Mouse (Mus musculus) liver (tissue): Measurements from ENCODE around the gene Rbks.

Source experiments
- DNase-seq: peaks from one replicate; pipeline ENCODE4 v3.0.0-alpha.2; 2020; ENCODE audit warnings: mixed read lengths

The Rbks gene

DNA sequence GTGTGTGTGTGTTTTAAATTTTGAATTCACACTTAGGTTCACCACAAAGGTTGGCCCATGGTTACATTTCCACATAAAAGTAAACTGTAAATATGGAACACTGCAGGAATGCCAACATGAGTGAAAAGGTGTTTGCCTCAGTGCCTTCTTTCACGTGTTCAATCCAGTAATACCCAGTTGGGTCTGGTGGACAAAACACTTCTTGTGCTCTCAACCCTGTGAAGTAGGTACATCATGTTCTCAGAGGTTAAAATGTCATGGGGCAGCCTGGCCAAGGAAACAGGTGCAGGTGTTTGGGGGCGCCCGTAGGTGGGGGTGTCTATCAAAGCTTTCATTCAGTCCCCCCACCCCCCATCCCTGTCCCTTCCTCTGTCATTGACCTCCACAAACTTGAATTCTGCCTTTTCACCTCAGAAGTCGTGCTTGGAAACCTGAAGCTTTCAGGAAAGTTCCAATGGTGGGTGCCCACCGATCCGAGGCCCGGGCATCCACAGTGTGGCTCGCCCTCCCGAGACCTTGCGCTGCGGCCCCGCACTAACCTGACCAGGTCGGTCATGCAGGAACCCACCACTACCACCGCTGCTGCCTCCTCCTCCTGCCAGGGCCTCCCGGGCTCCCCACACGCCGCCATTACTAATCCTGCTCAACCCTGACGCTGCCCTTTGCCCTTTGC, at the start of gene Rbks:
Rbks (minus strand) TSS at position 657 of the 673 bp plus-strand sequence.
- no peak for DNase-seq

DNA sequence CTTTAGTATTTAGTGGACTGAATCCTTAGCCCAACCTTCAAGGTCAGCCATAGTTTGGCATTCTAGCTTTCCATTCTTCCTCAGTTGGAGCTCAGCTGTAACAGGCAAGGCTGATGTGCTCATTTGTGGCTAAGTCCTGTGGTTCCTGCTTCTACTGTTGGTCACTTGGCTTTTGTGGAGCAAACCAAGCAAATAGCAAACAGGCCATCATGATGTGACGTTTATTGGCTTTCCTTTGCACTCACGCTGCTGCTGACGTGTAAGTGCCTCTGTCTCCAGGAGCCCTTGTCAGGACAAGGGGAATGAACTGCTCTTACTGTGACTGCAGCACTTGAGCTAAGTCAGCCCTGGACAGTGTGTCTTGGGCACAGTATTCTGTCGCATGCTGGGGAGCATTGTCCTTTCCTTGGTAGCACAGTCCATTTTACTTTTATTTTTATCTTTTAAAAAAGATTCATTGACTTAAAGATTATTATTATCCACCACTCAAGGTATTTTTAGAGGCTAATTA, 45.1 kb upstream of the Rbks start:
- no peak for DNase-seq

DNA sequence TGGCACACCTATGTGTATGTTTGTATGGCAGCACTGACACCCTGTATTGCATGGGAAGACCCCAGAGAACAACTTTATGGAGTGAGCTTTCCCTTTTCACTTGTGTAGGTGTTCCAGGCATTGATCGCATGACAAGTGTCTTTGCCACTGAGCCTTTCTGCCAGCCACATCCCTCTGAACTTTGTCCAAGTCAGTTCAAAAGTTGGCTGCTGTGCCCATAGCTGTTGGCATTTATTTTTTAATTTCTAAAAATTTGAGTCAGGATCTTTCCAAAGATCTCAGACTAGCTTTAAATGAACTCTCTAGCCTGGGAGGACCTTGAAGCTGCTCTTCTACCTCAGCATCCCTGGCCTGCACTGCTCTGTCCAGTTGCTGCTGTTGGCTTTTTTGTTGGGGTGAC, 44.5 kb upstream of the Rbks start:
- DNase-seq: no peak

DNA sequence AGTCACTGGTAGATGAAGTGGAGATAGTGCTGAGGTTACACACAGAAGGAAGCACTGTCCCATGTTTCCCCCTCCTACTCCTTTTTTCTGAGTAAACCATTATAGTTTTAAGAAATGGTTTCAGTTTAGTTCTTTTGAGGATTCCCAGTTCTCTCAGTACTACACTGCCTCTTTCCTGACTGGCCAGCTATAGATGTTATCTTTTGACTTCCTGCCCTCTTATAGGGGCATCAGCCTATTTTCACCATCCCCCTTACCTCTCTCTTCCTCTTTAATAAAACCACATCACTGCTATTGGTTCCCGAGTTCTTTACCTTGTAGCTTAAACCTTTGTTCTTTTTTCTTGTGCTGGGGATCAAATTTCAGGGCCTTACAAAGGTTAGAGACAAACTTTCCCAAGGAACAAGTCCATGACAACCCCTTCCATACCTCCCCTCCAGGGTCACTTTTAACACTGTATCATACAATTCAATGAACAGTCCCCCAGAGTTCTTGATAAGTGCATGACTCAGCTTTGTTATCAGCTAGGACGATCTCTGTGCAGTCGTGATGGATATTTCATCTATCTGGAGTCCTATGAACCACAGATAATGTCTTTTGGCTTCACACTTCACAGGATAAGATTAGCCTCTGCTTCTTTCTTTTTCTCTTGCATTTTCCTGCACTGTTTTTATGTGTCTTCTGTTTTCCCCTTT, 35.4 kb upstream of the Rbks start:
- no peak for DNase-seq

DNA sequence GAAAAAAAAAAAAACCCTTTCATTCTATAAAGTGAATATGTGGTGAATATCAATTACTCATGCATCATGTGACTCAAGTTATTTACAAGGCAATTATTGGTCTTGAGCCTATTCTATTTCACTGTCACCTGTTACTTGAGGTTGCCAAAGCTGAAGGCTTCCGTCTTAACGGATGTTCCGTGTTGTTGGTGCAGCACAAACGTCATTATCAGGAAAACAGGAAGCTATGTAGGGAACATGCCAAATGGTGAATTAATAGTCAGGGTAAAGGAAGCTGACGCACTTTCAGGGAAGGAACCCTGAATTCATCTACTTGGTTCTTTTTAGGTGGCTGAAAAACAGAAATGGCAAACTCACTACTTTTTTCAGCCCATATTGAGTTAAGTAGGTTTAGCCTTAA, 30.0 kb upstream of the Rbks start:
- no peak for DNase-seq

DNA sequence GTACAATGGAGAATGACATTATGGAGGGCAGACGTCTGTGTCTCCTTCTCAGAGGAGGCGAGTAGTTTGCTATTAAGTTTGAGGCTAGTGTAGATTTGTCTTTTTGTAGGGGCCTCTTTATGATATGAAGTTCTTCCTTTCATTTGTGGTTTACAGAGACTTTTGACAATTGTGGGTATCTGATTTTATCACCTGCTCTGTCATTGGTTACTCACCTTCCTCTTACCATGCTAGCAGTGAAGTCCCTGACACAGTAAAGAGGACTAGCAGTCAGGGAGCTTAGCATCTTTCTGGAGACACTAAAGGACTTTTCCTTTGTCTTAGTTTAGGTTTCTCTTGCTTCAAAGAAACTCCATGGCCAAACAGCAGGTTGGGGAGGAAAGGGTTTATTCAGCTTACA, 28.5 kb upstream of the Rbks start:
- DNase-seq: no peak

DNA sequence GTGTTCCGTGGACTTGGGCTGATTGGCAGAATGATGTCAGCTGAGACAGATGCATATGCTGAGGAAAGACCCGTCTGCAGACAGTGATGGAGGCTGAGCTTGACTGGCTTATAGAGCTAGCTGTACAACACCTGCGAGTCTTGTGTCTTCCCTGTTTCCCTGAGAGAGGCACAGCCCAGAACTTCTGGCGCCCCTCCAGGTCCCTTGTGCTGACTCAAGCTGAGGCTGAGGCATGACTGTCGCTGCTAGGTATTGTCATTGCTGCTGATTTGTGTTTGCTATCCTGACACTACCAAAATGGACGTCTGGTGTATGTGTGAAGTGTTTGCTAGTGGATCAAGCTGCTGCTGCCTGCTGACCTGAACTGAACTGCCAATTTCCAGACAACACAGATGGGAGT, 27.1 kb upstream of the Rbks start:
- DNase-seq: no peak

DNA sequence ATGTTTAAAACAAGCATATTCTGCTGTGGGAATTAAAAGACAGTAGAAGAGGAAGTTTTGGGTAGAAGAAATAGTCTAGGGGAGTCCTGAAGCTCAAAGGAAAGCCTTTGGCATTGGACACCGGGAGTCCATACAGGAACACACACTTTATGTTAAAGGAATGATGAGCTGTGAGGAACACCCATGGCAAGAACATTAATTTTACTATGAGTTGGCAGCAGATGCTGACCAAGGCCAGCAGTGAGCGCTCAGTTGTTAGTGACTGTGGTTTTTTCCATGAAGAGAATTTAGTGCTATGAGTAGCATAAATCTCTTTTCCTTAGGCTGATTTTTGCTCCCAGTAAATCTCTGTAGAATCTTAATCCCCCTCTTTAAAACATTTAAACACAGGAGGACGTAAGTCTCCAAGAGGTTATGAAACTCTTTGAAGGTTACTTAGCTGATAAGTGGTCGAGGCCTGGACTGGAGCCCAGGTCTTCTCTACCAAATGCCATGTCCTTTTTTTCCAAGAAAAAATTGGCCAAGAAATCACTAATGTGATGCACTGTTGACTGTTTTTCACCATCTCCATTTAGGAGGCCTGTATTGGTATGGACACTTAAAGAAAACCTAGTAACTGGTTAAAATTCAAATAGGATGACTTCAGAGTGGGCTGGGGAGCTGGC, 18.2 kb upstream of the Rbks start:
- no peak for DNase-seq

DNA sequence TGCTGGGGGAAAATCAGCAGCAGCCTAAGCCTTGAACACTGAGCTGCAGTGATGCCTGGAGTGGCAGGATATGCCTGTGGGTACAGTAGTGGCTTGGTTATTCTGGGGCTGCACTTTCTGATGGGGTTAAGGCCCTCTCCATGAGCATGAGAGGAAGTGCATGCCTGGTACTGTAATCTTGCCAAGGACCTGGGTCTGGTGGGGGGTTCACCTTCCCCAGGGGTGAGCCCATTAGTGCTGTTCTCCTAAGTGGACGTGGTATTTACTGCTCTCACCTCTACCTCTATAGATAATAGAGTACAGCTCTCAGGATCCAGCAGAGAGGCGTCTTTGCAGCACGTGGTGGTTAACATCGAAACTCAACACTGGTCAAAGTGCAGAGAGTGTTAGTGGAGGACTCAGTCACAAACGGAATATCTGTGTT, 16.4 kb upstream of the Rbks start:
- DNase-seq: no peak

DNA sequence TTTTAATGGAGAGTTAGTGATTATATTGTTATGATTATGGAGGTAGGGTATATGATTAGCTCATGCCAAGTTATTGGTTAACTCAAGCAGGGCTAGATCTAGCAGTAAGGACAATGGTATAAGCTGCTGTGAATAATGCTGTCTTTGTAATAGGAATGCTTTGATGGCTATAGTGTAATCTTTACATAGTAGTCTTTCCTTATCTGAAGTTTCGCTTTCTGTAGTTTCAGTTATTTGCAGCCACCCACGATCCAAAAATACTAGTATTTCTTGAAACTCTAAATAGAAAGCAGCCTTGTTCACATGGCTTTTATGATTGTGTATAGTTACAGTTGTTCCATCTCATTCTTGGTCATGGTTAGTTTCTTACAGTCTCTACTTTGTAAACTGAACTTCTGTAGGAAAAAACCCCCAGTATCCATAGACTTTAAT, 15.9 kb upstream of the Rbks start:
- DNase-seq: no peak

DNA sequence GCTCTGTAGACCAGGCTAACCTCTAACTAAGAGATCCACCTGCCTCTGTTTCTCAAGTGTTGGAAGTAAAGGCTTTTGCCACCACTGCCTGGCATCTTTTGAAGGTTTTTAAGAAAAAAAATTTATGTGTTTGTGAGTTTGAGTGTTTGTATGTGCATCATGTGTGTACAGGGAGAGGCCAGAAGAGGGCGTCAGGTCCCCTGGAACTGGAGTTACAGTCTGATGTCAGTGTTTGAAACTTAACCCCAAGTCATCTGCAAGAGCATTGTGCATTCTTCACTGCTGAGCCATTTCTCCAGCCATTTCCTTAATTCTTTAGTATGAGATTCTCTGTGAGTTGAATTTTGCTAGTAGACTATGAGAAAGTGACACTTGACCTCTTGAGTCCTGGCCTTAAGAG, 12.0 kb upstream of the Rbks start:
- no peak for DNase-seq

DNA sequence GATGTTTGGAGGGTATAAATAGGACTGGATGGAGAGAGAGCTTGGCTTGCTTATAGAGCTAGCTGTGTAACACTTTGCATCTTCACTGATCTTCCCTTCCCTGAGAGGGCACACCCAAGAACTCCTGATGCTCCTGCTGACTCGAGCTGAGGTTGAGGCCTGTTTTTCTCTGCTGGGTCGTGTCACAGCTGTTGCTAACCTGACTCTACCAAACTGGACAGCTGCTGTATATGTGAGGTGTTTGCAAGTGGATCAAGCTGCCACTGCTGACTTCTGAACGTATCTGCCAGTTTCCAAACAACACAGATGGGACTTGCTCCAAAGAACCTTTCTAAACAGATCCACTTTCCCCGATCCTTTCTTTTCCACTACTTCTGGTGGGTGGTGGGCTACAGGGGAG, 9.4 kb upstream of the Rbks start:
- no peak for DNase-seq

DNA sequence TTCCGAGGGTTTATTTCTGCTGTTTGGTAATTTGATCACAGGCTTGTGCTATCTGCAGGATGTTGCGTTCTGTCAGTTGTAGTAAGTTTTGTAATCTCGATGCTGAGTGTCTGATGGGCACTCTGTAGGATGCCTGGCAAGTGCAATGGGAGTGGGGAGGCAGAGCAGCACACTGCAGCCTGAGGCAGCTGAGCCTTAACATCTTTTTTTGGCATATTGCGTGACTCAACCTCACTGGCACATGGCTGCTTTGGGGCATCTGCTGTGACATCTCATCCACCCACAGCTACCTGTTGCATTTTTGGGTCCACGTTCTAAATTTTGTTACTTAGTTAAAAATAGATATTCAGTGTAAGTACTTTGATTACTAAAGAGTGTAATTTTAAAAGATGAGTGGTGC, 7.5 kb upstream of the Rbks start:
- DNase-seq: no peak

DNA sequence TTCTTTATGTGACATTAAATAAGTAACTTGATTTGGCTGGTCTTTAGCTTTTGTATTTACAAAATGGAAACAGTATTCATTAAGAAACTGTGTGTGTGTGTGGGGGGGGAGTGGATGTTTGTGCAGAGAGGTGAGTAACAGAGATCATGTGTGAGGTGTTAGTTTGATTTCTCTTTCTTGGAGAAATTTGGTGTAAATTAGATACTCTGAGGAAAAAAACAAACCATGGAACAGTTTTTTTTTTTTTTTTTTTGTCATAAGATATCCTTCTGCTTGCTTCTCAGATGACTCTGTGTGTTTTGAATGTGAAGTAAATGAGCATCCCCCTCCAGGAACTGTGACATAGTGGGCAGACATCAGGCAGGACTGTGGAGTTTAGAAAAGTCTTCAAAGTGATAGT, 2.0 kb upstream of the Rbks start:
- DNase-seq: no peak

DNA sequence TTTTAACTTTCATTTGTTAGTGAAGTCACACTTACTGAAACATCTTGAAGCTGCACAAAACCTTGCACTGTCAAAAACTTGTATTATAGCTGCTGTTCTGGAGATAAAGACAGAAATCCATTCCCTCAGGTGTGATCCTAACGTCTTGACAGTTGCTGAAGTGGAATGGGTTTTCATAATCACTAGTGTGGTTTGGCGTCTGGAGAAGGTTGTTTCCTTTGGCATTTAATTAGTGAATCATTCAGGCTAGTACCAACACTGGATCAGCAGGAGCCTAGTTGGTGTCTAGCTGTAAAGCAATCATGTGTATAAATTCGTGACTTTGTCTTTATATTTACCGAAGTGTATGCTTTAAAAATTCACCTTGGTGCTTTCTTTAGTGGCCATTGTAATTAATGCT, 1.5 kb upstream of the Rbks start:
- no peak for DNase-seq

DNA sequence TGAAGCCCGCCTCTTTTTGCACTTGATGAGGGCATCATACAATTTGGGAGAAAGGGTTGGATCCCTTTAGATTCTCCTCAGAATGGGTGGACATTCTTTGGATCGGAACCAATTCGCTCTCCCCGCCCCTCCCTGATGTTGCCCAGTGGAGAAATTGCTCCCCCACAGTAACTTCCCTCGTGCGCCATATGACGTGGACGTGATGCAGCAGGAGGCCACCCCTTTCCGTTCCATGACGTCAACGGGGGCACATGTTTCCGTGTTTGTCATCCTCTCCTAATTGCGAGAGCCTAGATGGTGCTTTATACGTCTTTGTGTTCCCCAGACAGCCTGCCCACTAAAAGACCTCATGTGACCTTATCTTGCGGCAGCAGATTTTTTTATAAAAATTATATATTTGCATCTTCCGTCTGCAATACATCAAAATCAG, 885 bp upstream of the Rbks start:
- peak; percentile 86 for DNase-seq

DNA sequence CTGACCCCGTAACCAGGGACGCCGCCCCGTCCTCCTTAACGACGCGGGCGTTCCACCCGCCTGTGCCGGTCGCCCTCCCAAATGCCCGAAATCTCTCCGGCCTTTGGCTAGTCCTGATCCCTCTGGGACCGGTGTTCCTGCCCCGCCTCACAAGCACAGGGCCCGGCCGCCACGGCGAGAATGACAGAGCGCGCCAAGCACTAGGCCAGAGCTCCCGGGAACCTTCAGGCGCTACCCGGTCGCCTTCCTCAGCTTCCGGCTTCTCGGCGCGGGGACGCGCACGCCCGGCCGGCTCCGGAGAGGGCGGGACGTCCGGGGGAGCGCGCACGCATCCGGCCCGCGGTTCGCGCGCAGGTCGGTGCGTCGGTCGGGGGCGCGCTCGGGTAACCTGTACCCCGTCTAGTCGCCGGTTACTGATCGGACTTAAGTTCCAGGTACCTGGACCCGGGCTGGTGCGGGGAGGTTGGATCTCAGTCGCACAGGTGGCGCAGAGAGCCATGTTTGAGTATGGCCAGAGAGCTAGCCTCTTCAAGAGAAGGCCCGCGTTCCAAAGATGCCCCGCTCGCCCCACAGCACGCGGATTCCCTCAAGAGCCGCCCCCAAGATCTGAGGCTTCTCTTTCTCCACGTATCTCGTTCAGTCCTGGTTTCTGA, 343 bp upstream of the Rbks start, which contains the start of gene Babam2:
Babam2 (plus strand) TSS at position 41 of the 653 bp plus-strand sequence.
- DNase-seq: peak; percentile 92

DNA sequence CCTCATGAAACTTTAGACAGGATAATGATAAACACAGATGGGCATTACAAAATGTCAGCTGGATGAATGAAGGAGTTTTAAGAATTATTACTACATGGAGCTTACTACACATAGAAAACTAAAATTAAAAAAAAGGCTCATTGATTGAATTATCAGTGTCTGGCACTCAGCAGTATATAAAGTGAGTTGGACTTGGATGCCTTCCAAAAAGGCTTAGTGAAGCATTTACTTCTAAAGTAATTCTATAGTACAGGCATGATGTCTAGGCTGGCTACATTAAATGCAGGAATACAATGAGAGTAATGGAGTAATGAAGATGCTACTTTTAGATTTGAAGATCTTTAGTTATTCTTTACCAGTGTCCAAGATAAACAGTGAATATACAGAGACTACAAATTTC, 4.2 kb downstream of the Rbks start:
- no peak for DNase-seq

DNA sequence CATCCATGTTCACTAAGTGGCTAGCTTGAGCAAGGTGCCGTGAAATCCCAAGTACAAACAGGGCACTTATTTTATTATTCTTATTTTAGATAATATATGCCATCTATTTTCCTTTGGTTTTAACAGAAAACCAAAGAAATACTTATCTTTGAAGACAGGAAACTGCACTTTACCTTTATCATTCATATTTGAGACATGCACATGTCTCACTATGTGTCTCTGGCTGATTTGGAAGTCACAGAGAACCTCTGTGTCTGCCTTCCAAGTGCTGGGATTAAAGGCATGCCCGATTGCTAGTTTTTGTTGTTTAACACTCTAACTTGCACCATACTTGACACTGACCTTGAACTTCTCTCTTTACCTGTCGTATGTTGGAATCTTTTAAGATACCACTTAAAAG, 9.5 kb downstream of the Rbks start:
- DNase-seq: no peak

DNA sequence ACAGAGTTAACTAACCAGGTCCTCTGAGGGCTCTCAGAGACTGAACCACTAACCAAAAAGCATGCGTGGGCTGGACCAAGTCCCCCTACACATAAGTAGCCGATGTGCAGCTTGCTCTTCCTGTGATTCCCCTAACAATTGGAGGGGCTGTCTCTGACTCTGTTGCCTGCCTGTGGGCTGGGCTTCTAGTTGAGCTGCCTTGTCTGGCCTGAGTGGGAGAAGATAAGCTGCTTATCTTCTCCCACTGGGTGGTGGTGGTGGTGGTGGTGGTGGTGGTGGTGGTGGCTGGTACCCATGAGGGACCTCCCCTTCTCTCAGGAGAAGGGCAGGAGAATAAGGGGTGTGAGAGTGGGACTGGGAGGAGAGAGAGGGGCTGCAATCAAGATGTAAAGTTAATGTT, 11.4 kb downstream of the Rbks start:
- peak; percentile 88 for DNase-seq

DNA sequence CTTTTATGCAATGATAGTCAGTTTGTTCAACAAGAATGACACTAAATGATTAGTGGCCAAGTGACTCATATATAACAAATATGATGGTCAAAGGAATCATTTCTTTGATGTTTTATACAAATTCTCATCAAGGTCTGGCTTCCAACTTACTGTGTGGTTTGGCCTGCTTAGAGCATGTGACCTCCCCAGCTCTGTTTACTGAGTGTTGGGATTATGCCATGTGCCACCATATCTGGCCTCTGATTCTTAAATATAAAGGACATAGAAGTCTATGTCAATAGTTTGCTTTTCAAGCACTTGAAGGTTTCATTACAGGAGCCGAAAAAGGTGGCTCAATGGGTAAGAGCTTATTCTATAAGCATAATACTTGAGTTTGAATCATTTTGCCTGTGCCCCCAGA, 15.1 kb downstream of the Rbks start:
- DNase-seq: no peak

DNA sequence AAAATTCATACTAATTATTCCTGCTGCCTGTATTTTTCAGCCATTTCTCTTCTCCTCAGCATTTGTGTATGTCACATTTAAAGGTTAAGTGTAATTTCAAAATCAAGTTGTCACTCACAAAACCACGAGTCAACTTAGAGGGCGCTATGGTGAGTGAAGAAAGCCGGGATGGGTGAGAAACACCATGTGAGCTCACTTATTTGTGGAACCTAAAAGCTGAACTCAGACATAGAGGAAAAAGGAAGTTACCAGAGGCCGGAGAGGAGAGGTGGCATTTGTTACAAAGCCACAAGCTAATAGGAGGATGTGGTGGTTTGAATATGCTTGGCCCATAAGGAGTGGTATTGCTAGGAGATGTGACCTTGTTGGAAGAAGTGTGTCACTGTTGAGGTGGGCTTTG, 17.2 kb downstream of the Rbks start:
- DNase-seq: no peak

DNA sequence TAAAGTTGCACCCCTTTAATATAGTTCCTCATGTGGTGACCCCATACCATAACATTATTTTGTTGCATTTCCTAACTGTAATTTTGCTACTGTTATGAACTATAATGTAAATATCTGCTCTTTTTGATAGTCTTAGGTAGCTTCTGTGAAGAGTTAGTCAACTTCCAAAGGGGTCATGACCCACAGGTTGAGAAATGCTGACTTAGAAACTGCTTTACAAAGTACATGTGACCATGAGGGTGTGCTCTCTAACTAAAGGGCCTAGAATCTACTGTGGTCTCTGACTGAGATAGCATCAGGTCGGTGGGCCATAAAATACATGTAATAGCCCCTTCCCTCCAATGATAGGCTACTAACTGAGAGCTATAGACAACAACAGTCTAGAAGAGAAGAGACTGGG, 19.4 kb downstream of the Rbks start:
- no peak for DNase-seq
